Mouse (Mus musculus) neural tube, embryonic 12.5 days (tissue): Measurements from ENCODE around the gene Sars2. TPM values are rescaled to one million over a fixed set of nuclear protein-coding genes. Genes with fewer than 3 reads are reported as not detected.

ENCODE experiments used
- ATAC-seq: fragments of 200-750 bp; cut with Nextera tagmentation; 2 replicates; pipeline ENCODE4 v1.8.0; 2017; ENCODE audit warnings: low read depth, mild to moderate bottlenecking, moderate TSS enrichment, moderate library complexity; ENCODE audit not compliant: low FRiP score
- H3K27ac ChIP-seq: fragments of 300-500 bp; sonication (generic); 2 replicates; pipeline ENCODE4 v1.5.1; 2016
- H3K27me3 ChIP-seq: fragments of 300-500 bp; sonication (generic); replicated peaks from 2 replicates; pipeline ENCODE4 v1.6.1; 2016; ENCODE audit warnings: mild to moderate bottlenecking
- H3K36me3 ChIP-seq: fragments of 300-500 bp; sonication (generic); 2 replicates; pipeline ENCODE4 v1.6.1; 2016; ENCODE audit warnings: mild to moderate bottlenecking
- H3K4me1 ChIP-seq: fragments of 300-500 bp; sonication (generic); 2 replicates; pipeline ENCODE4 v1.6.1; 2016
- H3K4me2 ChIP-seq: fragments of 300-500 bp; sonication (generic); replicated peaks from 2 replicates; pipeline ENCODE4 v1.6.1; 2016; ENCODE audit warnings: mild to moderate bottlenecking
- H3K4me3 ChIP-seq: fragments of 300-500 bp; sonication (generic); 2 replicates; pipeline ENCODE4 v1.5.1; 2016
- H3K9ac ChIP-seq: fragments of 300-500 bp; sonication (generic); 2 replicates; pipeline ENCODE4 v1.6.1; 2016; ENCODE audit warnings: mild to moderate bottlenecking
- H3K9me3 ChIP-seq: fragments of 300-500 bp; sonication (generic); 2 replicates; pipeline ENCODE4 v1.6.1; 2016; ENCODE audit warnings: mild to moderate bottlenecking
- WGBS: fragments of 180-500 bp; shearing (Covaris S2); methylation state at CpG from one replicate; pipeline ENCODE4 v1.1.7; 2016; 5-methylcytosine and 5-hydroxymethylcytosine counted together
- polyA plus RNA-seq: library from polyadenylated mRNA; unstranded; fragments of >200 nt; fragmentation: Nextera tagmentation; extraction: Ambion mirVana; gene quantifications from 2 replicates; pipeline ENCODE4 v1.2.1, GENCODE M21; 2016

Gene Sars2
- polyA plus RNA-seq, 1 experiment from 2014 or later = 32.0 TPM

DNA sequence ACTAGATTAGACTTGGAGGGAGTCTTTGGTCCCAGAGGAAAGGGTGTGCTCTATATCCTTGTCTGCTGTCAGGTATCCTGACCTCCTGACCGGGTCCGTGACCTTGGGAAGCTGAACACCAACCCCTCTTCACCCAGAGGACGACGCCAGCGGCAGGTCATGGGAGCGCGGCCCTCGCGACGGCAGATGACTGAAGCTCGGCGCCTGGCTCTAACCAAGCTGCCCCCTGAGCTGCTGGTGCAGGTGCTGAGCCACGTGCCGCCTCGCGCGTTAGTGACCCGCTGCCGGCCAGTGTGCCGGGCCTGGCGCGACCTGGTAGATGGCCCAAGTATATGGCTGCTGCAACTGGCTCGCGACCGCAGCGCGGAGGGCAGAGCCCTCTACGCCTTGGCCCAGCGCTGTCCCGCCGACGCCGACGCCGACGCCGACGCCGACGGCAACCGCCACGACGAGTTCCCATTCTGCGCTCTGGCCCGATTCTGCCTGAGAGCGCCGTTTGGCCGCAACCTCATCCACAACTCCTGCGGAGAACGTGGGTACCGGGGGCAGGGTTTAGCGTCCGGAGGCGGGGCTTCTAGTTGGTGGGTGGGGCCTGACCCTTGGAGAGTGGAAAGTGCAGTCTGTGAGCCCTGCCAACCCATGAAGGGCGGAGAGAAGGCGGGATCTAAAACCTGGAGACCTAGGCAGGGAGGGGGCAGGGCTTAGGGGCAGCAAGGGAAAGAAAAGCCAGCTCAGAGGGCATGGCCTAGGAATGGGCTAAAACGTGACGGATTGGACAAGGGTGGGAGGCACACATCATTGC lies 9.2 kb upstream of the Sars2 start:
- Histone ChIP-seq H3K4me2 (peak overlapping the region; percentile 70), H3K9ac (peak overlapping the region; percentile 50; the same call in 1 of the 2 replicates), H3K4me1 (peaks cover 10% of the 10 kb centered on the region; the same call in 1 of the 2 replicates), H3K27me3 (peaks cover 8% of the 10 kb centered on the region; the same call in 1 of the 2 replicates), H3K9me3 (peaks cover 6% of the 10 kb centered on the region; the same call in 1 of the 2 replicates), H3K27ac (no peak overlapping the region), H3K4me3 (peak overlapping the region; percentile 39), H3K36me3 (peaks cover 9% of the 10 kb centered on the region)
- ATAC-seq = peak; percentile 71
- WGBS = 2% methylated on average over 58 of the region's 58 CpGs

DNA sequence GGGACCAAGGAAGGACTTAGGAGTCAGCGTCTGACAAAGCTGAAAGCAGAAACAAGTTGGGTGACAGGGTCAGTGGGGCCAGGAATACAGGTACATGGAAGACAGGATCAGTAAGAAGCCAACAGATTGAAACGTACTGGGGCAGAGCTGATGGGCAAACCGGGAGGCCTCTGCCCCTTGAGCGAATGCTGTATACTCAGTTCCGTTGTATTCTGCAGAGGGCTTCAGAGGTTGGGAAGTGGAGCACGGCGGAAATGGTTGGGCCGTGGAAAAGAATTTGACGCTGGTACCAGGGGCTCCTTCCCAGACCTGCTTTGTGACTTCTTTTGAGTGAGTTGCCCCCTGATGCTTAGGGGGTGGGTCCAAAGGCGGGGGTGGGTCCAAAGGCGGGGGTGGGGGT lies 8.6 kb upstream of the Sars2 start:
- H3K36me3 ChIP-seq = peaks cover 14% of the 10 kb centered on the region
- H3K4me3 ChIP-seq = peak overlapping the region; percentile 39
- no peak overlapping the region for H3K9ac ChIP-seq
- no peak overlapping the region for H3K27ac ChIP-seq
- H3K4me2 ChIP-seq = peak overlapping the region; percentile 70
- peaks cover 8% of the 10 kb centered on the region; the same call in 1 of the 2 replicates for H3K27me3 ChIP-seq
- WGBS = 5% methylated on average over 11 of the region's 11 CpGs
- ATAC-seq = 0 out of 2 replicates have a peak, but pooled peaks have one; percentile 35
- H3K9me3 ChIP-seq = peaks cover 6% of the 10 kb centered on the region; the same call in 1 of the 2 replicates
- H3K4me1 ChIP-seq = peaks cover 6% of the 10 kb centered on the region; the same call in 1 of the 2 replicates

DNA sequence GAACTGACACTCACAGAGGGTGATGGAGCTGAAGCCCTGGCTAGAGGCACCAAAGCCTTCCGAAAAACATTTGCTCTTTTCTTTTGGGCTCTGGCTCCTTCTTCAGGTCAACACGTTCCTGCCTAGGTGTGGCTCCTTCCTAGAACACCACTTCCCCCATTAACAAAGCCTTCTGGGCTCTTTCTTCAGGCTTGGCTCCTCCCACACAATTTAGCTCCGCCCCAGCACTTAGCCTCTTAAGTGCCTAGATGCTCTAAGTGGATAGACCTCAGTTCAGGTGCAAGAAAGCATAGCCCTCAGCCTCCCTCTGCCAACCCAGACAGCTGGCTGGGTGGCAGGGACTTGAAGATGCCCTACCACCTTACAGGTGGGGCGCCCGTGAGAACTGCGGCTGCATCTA lies 6.1 kb upstream of the Sars2 start:
- H3K9me3 ChIP-seq = peaks cover 6% of the 10 kb centered on the region; the same call in 1 of the 2 replicates
- no peak overlapping the region for H3K4me2 ChIP-seq
- no peak overlapping the region for H3K27ac ChIP-seq
- 79% methylated on average over 6 of the region's 6 CpGs for WGBS
- peaks cover 6% of the 10 kb centered on the region; the same call in 1 of the 2 replicates for H3K4me1 ChIP-seq
- H3K36me3 ChIP-seq = peaks cover 26% of the 10 kb centered on the region
- no peak overlapping the region for H3K4me3 ChIP-seq
- peaks cover 8% of the 10 kb centered on the region; the same call in 1 of the 2 replicates for H3K27me3 ChIP-seq
- no peak overlapping the region for H3K9ac ChIP-seq
- no peak for ATAC-seq

DNA sequence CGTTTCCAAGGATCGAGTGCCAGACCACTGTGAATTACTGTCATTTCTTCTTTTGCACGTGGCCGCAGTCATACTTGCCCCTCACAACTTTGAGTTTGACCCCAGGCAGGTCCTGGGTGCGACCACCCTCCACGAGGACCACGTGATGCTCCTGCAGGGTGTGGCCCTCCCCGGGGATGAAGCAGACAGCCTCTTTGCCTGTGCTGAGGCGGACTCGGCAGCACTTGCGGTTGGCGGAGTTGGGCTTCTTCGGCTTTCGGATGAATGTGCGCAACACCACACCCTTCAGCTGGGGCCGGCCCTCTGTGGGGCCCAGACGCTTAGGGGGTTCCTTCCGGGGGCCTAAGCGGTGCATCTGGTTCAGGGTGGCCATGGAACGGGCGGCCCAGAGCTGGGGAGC lies 2.0 kb upstream of the Sars2 start:
- Histone ChIP-seq H3K27ac (no peak overlapping the region), H3K4me2 (no peak overlapping the region), H3K4me1 (peaks cover 10% of the 10 kb centered on the region), H3K27me3 (no peaks in the 10 kb centered on the region), H3K9me3 (no peaks in the 10 kb centered on the region), H3K4me3 (no peak overlapping the region), H3K9ac (no peak overlapping the region), H3K36me3 (peaks cover 32% of the 10 kb centered on the region)
- WGBS = 95% methylated on average over 21 of the region's 21 CpGs
- no peak for ATAC-seq

DNA sequence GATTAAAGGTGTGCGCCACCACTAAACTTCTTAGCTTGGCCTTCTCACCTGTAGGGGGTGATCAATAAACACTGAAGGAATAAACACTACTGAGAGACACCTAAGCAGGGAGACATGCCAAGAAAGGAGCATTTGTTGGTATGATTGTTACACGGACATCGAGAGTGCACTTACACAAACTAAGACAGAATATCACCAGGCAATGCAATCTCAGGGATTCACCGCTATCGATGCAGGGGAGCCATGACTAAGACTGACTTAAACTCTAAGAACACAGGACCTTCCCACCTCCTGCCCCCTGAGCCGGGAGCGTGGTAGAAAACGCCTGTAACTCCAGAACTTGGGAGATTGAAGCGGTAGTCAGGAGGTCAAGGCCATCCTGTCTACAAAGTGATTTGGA lies 843 bp upstream of the Sars2 start:
- peaks cover 10% of the 10 kb centered on the region for H3K4me1 ChIP-seq
- peak overlapping the region; percentile 63 for H3K4me3 ChIP-seq
- H3K4me2 ChIP-seq = peak overlapping the region; percentile 83
- peaks cover 42% of the 10 kb centered on the region for H3K36me3 ChIP-seq
- WGBS = 40% methylated on average over 9 of the region's 9 CpGs
- no peak overlapping the region for H3K27ac ChIP-seq
- H3K9me3 ChIP-seq = no peaks in the 10 kb centered on the region
- H3K27me3 ChIP-seq = no peaks in the 10 kb centered on the region
- H3K9ac ChIP-seq = peak overlapping the region; percentile 80
- no peak for ATAC-seq

DNA sequence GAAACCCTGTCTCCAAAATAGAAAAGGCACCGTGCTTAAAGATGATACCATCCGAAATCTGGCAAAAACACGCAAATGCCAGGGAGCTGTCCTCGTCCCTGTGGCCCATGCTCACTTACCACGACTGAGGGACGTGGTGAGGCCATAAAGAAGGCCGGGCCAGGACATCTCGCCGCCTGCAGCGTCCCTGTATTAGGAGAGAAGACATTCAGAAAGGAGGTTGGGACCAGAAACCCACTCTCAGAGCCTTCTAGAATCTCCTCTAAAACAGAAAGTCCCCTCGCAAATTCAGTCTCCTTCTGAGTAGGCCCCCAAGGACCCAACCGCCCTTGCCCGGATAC lies 454 bp upstream of the Sars2 start:
- Histone ChIP-seq H3K4me3 (peak overlapping the region; percentile 63), H3K27ac (no peak overlapping the region), H3K9ac (peak overlapping the region; percentile 80), H3K36me3 (peaks cover 46% of the 10 kb centered on the region), H3K27me3 (no peaks in the 10 kb centered on the region), H3K4me2 (peak overlapping the region; percentile 83), H3K4me1 (peaks cover 10% of the 10 kb centered on the region), H3K9me3 (no peaks in the 10 kb centered on the region)
- 1% methylated on average over 13 of the region's 13 CpGs for WGBS
- ATAC-seq = peak; percentile 18

DNA sequence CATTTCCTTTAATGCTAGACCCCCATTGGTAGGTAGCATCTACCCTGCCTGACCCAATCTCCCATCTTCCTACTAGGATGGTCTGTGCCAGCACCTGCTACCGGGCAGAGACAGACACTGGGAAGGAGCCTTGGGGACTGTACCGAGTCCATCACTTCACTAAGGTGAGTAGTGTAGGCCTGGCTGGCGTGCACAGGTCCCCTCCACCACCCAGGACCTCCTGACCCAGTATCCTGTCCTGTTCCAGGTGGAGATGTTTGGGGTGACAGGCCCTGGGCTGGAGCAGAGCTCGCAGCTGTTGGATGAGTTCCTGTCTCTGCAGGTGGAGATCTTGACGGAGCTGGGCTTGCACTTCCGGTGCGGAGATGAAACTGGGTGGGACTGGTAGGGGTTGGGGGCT lies 8.1 kb downstream of the Sars2 start:
- no peak for ATAC-seq
- Histone ChIP-seq H3K4me3 (no peak overlapping the region), H3K4me2 (no peak overlapping the region), H3K27me3 (no peaks in the 10 kb centered on the region), H3K27ac (no peak overlapping the region), H3K36me3 (peaks cover 44% of the 10 kb centered on the region), H3K9me3 (no peaks in the 10 kb centered on the region), H3K4me1 (no peaks in the 10 kb centered on the region), H3K9ac (no peak overlapping the region)
- 96% methylated on average over 7 of the region's 7 CpGs for WGBS

DNA sequence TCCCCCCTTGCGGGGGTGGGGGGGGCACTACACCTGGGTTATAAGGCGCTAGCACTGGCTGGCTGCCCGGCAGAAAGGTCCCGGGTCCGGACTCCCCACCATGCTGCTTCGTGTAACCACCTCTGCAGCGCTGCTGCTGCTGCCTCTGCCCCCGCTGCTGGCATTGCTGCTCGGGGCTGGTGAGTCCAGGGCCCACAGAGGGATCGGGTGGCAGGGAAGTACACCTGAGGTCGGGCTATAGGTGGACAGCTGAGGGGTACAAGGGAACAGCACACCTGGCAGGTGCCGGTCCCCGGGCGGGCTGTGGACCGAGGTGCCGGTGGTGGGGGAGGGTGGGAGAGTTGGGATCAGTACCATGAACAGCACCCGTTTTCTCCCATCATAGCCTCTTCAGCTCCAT lies 14.3 kb downstream of the Sars2 start, which contains the start of gene Ccer2:
Gene Ccer2, plus strand, starts transcription at position 96 of the 400 bp plus-strand sequence.
- H3K27ac ChIP-seq = no peak within 1 kb of the TSS
- 4% methylated on average over 17 of the region's 17 CpGs for WGBS
- H3K4me3 ChIP-seq = 0 out of 2 replicates have a peak within 1 kb of the TSS, but pooled peaks have one; percentile 11
- 0 out of 2 replicates have a peak within 1 kb of the TSS, but pooled peaks have one; percentile 22 for H3K9ac ChIP-seq
- H3K36me3 ChIP-seq = peaks cover 43% of the 10 kb centered on the region
- H3K4me2 ChIP-seq = peak within 1 kb of the TSS; percentile 44
- peaks cover 8% of the 10 kb centered on the region; the same call in 1 of the 2 replicates for H3K27me3 ChIP-seq
- H3K9me3 ChIP-seq = no peaks in the 10 kb centered on the region
- 0 out of 2 replicates have a peak, but pooled peaks have one; percentile 17 for ATAC-seq
- H3K4me1 ChIP-seq = peaks cover 7% of the 10 kb centered on the region; the same call in 1 of the 2 replicates

DNA sequence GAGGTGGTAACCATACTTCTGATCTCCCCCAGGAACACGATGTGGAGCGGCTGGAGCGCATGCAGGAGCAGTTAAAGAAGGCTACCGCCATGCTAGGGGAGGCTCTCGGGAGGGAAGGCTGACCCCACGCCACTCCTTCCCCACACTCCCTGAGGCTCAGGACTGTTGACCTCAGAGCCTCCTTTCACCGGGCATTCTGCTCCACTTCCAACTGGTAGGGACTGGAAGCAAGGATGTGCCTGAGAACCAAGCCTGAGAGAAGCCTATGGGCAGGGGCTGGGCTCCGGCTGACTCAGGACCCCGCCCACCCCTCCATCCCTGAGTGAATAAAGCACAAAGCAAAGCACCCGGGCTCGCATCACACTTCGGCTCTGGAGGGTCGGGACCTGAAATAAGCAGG lies 16.8 kb downstream of the Sars2 start:
- peaks cover 8% of the 10 kb centered on the region; the same call in 1 of the 2 replicates for H3K27me3 ChIP-seq
- H3K9me3 ChIP-seq = no peaks in the 10 kb centered on the region
- WGBS = 87% methylated on average over 13 of the region's 13 CpGs
- H3K9ac ChIP-seq = no peak overlapping the region
- H3K4me3 ChIP-seq = no peak overlapping the region
- peaks cover 7% of the 10 kb centered on the region; the same call in 1 of the 2 replicates for H3K4me1 ChIP-seq
- no peak overlapping the region for H3K27ac ChIP-seq
- H3K36me3 ChIP-seq = peaks cover 47% of the 10 kb centered on the region
- ATAC-seq = no peak
- no peak overlapping the region for H3K4me2 ChIP-seq

DNA sequence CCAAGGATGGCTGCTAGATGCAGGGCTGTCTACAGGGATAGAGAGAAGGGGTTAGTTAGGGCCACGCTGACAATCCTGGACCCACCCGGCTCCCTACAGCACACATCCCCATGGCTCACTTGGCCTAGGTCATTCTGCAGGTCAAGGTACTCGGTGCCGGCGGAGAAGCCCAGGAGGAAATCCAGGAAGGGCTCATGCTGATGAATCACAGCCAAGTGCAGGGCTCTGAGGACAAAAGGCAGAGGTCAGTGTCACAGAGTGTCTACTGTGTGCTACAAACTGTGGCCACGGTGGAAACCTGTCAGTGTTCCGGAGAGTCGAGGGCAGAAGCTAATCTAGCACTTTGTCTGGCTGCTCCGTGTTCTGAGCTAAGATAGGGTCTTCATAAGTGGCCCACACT lies 20.1 kb downstream of the Sars2 start:
- Histone ChIP-seq H3K4me3 (no peak overlapping the region), H3K9ac (no peak overlapping the region), H3K4me2 (no peak overlapping the region), H3K36me3 (peaks cover 43% of the 10 kb centered on the region), H3K4me1 (peaks cover 9% of the 10 kb centered on the region), H3K27me3 (no peaks in the 10 kb centered on the region), H3K9me3 (no peaks in the 10 kb centered on the region), H3K27ac (no peak overlapping the region)
- WGBS = 93% methylated on average over 9 of the region's 9 CpGs
- no peak for ATAC-seq

DNA sequence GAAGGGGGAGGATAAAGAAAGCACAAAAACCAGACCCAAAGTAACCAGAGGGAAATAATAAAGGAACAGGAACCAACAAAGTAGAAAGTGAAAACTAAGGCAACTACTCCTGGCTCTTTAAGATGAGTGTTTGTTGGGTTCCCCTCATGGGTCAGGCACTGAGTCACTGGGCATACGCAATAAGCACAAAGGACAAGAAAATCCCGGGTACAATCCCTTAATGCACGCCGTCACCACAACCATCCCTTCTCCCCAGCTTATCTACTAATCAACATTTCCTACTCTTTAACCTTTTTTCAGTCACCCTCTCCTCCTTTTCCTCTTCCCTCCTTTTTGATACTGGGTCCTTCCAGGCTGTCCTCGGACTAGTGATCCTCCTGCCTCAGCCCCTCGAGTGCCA lies 23.4 kb downstream of the Sars2 start:
- Histone ChIP-seq H3K27ac (no peak overlapping the region), H3K4me2 (peak overlapping the region; percentile 68), H3K9me3 (no peaks in the 10 kb centered on the region), H3K4me1 (peaks cover 25% of the 10 kb centered on the region), H3K27me3 (no peaks in the 10 kb centered on the region), H3K4me3 (no peak overlapping the region), H3K36me3 (peaks cover 20% of the 10 kb centered on the region), H3K9ac (0 out of 2 replicates have a peak overlapping the region, but pooled peaks have one; percentile 57)
- WGBS = 89% methylated on average over 6 of the region's 6 CpGs
- ATAC-seq = no peak

DNA sequence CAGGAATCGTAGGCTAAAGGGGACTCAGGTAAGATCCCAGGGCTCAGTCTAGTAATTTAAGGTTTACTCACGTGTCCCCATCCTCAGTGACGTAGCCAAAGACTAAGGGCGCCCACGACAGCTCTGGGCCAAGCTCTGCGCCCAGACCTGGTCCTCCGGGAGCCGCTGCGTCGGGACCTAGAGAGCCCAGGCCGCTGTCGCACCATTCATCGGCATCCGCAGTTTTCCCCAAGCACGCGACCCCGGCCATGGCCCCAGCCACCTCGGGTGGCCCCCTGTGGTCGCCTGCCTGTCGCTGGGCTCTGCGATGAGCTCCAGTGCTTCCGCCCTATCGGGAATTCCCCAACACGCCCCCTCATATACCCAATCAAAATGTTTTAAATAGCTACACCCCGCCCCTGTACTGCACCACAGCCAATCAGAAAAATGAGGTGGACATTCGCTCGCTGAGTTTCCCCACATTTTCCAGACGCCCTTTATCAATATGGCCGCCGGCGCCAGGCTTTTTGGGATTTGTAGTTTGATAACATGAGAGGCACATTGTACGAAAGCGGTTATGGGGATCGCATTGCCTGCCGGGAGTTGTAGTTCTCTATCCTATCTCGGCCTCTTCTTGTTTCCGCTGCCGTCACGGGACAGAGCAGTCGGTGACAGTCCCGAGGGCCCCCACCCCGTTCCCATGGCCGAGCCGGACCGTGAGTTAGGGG lies 24.5 kb downstream of the Sars2 start, which contains the start of gene Sirt2:
Gene Sirt2, plus strand, starts transcription at position 563 of the 707 bp plus-strand sequence.
- peaks cover 25% of the 10 kb centered on the region for H3K4me1 ChIP-seq
- peak within 1 kb of the TSS; percentile 81 for H3K4me3 ChIP-seq
- H3K27ac ChIP-seq = no peak within 1 kb of the TSS
- no peaks in the 10 kb centered on the region for H3K27me3 ChIP-seq
- peak; percentile 99 for ATAC-seq
- peak within 1 kb of the TSS; percentile 67 for H3K9ac ChIP-seq
- H3K9me3 ChIP-seq = no peaks in the 10 kb centered on the region
- under 1% methylated on average over 45 of the region's 45 CpGs for WGBS
- peak within 1 kb of the TSS; percentile 73 for H3K4me2 ChIP-seq
- peaks cover 11% of the 10 kb centered on the region for H3K36me3 ChIP-seq
